Mouse (Mus musculus): Measurements from ENCODE around the gene Fam168a. TPM values are rescaled to one million over a fixed set of nuclear protein-coding genes. Genes with fewer than 3 reads are reported as not detected.

Gene Fam168a
- polyA plus RNA-seq, 1 experiment, result 11.3 TPM

DNA sequence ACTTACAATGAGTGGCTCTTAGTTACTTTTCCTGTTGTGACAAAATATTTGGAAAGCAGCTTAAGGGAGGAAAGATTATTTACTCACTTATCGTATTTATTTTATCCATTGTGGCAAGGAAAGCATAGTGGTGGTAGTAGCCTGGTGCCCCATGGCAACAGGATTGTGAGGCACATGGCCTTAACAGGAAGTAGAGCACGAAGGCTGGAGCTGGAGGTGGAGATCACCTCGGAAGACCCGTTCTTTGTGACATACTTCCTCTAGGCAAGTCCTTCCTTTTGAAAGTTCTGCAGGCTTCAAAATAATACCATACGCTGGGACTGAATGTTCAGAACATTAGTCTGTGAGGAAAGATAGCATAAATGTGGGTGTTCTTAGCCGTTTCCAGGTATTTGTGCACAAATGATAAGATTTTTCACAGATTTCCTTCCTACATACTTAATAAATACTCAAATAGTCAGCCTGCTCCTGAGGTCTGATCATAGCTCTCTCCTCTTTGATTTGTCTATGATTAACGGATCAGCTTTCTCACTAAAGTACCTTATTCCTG, 63.2 kb downstream of the Fam168a start:
- WGBS, result 87% methylated on average over 7 of the region's 7 CpGs
- no peak for DNase-seq (ENCODE audit: low read depth, low spot score)

DNA sequence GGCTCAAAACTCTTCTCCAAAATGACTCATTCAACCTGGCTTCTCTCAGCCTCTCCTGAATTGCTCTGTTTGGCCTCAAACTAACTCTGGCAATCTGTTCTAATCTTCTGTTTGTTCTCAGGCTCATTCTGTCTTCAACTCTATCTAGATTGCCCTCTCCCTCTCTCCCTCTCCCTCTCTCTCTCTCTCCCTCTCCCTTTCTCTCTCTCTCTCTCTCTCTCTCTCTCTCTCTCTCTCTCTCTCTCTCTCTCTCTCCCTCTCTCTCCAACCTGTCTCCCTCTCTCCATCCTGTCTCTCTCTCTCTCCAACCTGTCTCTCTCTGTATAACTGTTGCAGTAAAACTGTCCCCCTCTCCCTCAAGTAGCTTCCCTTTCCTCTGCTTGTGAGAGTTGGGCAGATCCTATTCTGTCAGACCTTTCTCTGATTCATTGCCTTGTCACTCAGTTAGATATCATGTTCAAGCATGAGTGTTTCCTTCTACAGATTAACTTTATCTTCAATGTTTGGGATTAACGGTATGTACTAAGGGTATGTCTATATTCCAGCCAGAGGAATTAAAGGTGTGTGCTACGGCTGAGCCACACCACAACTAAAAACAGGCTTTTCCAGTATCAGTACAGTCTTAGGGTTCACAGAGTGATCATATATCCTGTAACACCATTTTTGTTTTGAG, 64.4 kb downstream of the Fam168a start:
- 96% methylated on average over 2 of the region's 2 CpGs for WGBS
- DNase-seq (ENCODE audit: low read depth, low spot score), result no peak

DNA sequence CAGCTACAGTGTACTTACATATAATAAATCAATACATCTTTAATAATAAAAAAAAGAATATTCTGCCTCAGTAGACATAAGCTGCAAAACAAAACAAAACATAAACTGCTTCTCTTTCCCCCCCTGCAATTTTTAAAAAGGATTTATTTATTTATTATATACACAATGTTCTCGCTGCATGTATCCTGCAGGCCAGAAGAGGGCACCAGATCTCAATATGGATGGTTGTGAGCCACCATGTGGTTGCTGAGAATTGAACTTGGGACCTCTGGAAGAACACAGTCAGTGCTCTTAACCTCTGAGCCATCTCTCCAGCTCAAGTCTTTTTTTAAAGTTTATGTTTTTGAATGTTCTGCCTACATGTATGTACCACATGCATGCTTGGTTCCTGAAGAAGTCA, 67.8 kb downstream of the Fam168a start:
- WGBS, result 100% methylated on average over 1 of the region's 1 CpGs
- DNase-seq (ENCODE audit: low read depth, low spot score), result no peak

DNA sequence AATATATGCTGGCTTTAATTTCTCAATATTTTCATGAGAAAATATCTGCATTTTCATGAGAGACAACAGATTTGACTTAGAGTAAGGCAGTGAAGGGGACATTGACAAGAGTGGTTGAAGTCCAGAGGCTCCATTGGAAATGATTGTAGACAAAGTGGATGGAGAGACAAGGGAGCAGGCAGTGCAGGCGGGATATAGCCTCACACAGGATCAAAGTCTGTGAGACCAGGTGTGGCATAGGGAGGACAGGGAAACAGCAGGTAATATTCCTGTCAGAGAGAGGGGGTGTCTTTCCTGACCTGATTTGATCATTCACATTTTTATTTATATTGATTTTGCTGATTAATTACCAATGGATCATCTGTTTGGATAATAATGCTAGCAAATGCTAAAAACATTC, 69.4 kb downstream of the Fam168a start:
- DNase-seq (ENCODE audit: low read depth, low spot score), result no peak
- 45% methylated on average over 1 of the region's 1 CpGs for WGBS

DNA sequence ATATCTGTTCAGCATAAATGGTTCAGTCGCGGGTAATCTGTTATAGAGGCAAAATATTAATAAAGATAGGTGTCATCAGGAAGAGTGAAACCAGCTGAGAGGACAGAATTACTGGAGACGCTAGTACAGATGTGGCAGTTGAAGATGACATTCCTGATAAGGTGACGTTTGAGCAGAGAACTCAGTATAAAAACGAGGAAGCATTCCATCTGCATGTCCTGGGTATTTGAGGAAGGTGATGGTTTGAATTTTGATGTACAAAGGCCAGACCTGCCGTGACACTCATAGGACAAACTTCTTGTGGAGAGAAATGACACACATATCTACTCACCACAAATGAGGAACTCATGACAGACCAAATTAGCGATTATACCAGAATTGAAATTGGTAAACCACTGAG, 73.8 kb downstream of the Fam168a start:
- no peak for DNase-seq (ENCODE audit: low read depth, low spot score)
- 71% methylated on average over 7 of the region's 7 CpGs for WGBS

DNA sequence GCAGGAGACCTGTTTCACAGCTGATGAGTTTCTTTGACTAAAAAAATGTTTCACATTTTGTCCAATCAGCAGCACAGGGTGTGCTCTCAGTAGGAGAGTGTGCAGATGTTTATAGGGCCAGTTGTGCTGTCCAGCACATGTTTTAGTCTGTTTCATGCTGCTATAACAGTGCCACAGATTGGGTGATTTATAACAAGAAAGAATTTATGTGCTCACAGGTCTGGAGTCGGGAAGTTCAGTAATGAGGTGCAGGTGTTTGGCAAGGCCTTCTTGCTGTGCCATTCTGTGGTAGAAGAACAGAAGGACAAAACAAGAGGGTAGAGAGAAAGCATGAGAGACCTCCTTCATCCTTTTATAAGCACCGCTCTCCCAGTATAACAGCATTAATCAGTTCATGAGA, 78.2 kb downstream of the Fam168a start:
- WGBS, result 54% methylated on average over 2 of the region's 2 CpGs
- no peak for DNase-seq (ENCODE audit: low read depth, low spot score)

DNA sequence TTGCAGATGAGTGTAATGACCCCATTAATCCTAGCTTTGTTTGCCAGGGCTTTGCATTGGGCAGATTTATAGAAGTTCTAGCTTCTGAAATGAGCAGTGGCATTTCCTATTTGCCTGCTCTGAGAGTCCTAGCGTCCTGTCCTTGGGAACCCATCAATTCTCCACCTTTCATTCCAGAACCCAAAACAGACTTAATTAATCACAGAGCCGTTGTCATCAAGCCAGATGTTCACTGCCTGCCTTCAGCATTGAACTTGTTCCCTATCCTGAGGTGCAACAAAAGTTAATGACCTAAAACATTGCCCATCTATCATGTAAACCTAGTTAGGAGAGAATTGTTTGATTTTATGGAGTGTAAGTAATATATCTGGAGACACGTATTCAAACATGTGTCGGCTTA, 79.0 kb downstream of the Fam168a start:
- DNase-seq (ENCODE audit: low read depth, low spot score), result no peak
- 72% methylated on average over 4 of the region's 4 CpGs for WGBS

DNA sequence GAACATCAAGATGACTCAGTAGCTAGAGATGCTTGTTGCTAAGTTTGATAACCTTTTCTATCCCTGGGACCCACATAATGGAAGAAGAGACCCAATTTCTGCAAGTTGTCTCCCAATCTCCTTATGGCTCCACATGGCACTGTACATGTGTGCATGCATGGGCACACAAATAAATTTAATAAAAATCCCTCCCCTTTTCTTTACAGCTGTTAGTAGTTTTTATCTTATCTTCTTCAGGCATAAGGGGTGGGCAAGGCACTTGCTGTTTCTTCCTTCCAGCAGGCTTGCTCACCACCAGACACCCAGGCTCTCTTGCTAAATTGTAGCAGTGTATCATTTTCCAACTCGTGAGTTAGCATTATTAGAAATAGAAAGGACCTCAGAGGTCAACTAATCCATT, 79.6 kb downstream of the Fam168a start:
- DNase-seq (ENCODE audit: low read depth, low spot score), result no peak
- WGBS, result 65% methylated on average over 1 of the region's 1 CpGs

DNA sequence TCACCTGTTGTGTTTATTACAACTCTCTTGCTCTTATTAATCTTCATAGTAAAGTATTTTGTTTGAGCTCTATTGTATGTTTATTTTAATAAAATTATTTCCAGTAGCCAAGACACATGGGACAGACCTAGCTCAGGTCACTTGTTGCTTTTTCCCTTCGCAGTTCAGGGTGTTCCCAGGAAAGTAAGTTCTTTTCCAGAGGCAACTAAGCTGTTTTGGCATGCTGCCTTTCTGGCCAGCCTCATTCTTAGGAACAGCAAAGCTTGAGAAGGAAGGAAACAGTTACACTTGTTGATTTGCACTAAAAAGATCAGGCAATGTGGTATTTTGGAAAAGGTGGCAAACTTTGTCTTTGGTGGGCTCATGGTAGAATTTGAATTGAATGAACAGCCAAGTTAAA, 81.9 kb downstream of the Fam168a start:
- WGBS, result 66% methylated on average over 1 of the region's 1 CpGs
- no peak for DNase-seq (ENCODE audit: low read depth, low spot score)

DNA sequence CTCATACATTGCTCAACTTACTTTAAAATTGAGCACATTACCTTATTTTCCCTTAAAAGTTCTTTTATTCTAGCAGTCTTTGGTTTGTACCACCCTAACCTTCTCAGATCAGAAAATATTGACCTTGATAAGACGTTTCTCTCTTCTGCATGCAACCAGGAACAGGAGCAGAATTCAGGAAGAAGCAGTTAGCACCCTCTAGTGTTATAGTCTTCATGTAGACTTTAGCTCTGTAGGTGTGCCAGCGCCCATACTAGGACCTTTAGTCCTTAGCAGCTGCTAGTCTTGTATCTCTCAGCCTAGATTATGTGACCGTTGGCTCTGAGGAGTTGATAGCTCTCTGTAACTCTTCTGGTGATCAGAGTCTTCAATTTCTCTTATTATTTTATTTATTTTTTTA, 92.4 kb downstream of the Fam168a start:
- 16% methylated on average over 3 of the region's 3 CpGs for WGBS
- DNase-seq (ENCODE audit: low read depth, low spot score), result no peak

DNA sequence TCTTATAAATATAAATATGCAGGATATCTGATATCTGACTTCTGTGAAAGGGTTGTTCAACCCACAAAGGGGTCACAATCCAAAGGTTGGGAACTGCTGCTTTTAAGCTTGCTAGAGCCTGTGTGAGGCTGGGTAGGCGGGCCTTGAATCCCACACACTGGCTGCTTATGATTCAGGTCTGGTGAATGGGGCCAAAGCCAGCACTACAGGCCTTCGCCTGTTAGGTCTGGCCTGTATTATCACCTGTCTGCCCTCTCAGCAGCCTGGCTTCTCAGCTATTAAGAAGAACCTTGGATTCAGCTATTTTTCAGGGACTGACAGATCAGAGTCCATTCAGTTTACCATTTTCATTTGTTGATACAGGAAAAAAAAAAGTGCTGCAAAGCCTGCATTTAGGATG, 99.0 kb downstream of the Fam168a start:
- 92% methylated on average over 2 of the region's 2 CpGs for WGBS
- no peak for DNase-seq (ENCODE audit: low read depth, low spot score)

DNA sequence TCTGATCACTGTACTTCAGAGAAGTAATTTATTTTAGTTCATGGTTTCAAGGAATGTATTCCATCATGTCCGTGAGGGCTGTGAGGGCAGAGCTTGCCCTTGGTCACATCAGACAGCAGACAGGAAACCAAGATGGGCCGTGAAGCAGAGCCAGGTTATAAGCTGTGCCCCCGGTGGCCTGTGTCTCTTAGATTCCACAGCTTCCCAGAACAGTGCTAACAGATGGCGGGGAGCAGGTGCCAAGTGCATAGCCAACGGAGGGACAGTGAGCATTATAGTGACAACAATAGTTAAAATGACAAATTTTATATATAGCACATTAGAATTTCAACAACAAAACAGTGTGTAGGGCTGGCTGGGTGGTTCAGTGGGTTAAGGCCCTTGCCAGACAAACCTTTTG, 105.5 kb downstream of the Fam168a start:
- WGBS, result 81% methylated on average over 5 of the region's 5 CpGs
- DNase-seq (ENCODE audit: low read depth, low spot score), result no peak

DNA sequence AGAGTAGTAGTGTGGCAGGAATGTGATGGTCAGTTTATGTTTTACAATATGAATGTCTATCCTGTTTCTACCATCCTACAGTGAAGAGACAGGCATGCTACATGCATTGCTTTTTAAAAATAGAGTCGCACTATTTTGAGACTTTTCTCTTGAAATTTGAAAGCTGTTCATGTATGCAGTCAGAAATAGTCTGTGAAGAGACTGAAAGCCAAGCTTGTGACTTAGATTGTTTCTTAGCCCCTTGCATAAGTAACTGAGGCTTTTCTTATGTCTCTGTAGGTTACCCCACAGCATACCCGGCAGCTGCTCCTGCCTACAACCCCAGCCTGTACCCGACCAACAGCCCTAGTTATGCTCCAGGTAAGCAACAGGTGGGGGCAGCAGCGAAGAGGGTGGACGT, 106.2 kb downstream of the Fam168a start:
- 90% methylated on average over 5 of the region's 5 CpGs for WGBS
- no peak for DNase-seq (ENCODE audit: low read depth, low spot score)

DNA sequence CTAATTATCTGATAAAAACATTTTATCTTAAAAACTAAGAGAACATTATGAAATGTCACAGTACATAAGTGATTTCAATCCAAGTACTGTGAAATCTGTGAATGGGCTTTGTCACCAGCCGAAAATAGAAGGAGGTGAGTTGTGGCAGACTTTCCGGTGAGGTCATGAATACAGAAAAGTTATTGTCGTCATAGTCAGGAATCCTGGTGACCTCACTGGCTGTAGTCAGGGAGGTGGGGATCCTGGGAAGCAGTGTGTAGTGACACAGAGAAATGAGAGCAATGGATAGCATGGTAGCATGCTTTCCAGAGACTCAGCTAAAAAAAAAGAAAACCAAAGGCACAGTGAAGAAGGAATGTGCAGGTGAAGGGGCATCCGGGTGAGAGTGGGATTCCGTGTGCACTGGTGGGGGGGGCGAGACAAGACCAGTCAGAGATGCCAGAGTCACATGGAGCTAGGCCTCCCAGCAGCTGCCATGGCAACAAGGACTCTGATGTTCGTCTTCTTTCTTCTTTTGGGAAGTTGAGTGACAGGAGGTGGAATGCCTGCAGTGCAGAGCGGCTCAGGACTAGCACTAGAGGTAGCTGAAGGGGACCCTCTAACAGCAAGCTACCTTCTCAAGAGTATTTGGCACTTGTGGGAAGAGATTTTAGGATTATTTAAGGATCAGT, 109.6 kb downstream of the Fam168a start:
- DNase-seq (ENCODE audit: low read depth, low spot score), result no peak
- WGBS, result 79% methylated on average over 8 of the region's 8 CpGs

DNA sequence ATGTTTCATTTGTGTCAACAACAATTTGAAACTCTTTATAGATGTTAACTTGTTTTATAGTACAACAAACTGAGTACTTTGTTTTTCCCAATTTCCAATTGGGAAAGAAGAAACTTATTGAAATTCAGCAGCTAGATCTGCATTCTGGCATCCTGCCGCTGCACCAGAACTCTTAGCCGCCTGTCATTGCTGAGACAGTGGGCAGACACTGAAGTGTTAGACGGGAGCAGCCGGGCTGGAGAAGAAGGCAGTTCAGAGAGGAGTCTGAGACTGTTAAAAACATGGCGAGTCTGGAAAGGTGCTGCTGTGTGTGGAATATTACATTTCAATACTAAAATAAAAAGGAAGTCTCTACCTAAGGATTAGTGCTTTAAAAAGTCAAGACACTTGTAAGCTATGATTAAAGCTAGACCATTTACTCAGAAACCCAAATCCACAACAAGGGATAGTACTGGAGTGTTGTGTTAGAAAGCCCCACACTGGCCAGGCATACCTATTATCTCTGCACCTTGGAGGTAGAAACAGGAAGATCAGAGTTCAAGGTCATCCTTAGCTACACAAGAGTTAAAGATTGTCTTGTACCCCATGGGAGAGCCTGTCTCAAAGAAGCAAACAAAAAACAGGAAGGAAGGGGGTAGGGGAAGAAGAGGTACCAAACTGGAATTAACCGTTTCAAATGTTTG, 110.5 kb downstream of the Fam168a start:
- no peak for DNase-seq (ENCODE audit: low read depth, low spot score)
- WGBS, result 67% methylated on average over 6 of the region's 6 CpGs

DNA sequence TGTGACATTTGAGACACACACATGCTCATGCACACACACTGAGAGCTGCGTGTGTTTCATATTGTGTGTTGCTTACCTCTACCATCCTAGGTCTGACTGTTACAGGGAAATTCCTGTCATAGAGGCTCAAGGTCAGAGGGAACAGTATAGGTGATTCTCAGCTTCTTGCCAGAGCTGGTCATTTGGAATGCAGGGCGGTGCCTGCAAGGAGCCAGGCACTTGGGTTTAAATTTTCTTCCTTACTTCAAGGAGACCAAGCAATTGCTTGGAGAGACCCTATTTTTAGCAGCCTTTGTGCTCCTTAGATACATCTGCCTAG, 111.0 kb downstream of the Fam168a start:
- WGBS, result 53% methylated on average over 2 of the region's 2 CpGs
- DNase-seq (ENCODE audit: low read depth, low spot score), result no peak

DNA sequence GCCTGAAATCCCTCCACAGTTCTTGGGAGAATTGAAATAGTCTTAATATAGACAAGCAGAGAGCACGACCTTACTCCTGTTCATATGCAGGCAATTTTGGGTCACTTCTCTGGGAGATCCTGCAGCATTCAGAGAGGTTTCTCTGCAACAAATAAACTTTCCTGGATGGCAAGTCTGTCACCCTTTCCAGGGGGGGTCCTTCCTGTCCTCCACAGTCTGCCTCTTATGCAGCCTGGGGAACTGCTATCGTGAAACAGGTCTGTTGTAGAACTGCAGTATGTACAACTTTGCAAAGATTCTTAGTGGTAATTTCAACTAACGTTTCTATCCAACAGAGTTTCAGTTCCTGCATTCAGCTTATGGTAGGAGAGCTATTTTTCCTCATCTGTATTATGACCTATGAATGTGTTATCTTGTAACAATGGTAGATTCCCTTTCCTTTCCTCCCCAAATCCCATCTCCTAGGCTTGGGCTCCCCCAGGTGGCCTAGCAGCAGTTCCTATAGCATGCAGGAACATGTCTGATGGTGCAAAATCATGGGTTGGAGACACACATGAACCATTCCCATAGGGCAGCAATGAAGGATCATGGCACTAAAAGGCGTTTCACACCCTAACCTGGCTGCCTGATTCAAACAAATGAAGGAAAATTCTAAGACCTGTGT, 112.1 kb downstream of the Fam168a start:
- no peak for DNase-seq (ENCODE audit: low read depth, low spot score)
- WGBS, result 87% methylated on average over 4 of the region's 4 CpGs

DNA sequence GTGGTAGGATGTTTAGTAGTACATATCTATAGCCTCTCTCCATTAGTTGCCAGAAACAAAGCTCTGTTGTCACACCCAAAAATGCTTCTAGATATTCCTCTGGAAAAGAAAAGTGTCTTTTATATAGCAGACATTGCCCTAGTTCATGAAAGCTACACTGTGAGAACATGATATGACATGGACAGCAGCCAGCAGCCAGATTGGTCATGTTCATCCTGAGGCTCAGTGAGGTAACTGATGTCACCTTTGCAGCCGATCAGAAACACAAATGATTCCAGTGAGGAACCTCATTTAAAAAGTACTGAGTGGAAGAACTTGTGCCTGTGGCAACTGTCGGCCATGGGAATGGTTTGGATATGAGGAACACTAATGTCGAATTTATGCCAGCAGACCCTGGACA, 118.2 kb downstream of the Fam168a start:
- no peak for DNase-seq (ENCODE audit: low read depth, low spot score)
- WGBS, result 93% methylated on average over 3 of the region's 3 CpGs

DNA sequence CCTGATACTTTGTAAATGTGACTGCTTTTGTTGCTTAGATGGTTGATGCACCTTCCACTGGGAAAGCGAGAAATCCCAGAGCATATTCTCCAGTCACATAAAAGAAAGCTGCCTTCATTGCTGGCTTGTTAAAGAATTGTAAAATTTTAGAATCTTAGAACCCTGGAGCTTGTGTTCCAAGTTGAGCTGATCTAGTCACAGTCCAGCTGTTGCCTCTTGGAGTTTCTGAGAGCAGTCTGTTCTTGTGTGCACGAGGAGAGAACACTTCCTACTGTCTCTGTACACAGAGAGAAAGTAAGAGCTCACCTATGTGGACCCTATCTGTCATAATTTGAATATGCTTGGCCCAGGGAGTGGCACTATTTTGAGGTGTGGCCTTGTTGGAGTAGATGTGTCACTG, 122.1 kb downstream of the Fam168a start:
- WGBS, result 58% methylated on average over 2 of the region's 2 CpGs

DNA sequence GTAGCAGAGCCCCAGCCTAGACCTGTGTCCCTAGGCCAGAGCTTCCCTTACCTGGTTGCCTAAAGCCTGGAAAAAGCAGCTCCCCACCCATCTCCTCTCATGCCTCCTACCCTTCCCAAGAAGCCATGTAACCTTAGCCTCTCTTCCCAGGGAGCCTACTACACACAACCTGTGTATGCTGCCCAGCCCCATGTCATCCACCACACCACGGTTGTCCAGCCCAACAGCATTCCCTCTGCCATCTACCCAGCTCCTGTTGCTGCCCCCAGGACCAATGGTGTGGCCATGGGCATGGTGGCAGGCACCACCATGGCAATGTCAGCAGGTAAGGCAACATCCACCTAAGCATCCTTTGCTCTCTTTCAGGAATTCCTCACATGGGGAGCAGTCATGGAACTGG, 127.4 kb downstream of the Fam168a start:
- DNase-seq (ENCODE audit: low read depth, low spot score), result no peak
- WGBS, result 100% methylated on average over 1 of the region's 1 CpGs

More for the DNA sequence above, 122.1 kb downstream of the Fam168a start:
- no peak for DNase-seq (ENCODE audit: low read depth, low spot score)

Measured in large intestine, adult 2 months (tissue).